Mouse (Mus musculus) liver, embryonic 14.5 days (tissue): ENCODE measurements around the gene Gm5788.

Source experiments
- CTCF ChIP-seq: IDR thresholded peaks from 2 replicates; pipeline ENCODE4 v1.5.1; 2016; ENCODE audit warnings: antibody characterized with exemption, low read depth, control low read depth
- EP300 ChIP-seq: IDR thresholded peaks from 2 replicates; pipeline ENCODE4 v1.6.1; 2016; ENCODE audit warnings: antibody characterized with exemption, low read depth

GRCm38 (mm10) chr12:87449456-87449855, 45.1 kb upstream of the Gm5788 start:
- TF ChIP-seq CTCF (no peak), EP300 (no peak)
